Mouse (Mus musculus) adrenal gland, adult 2 months (tissue): Measurements from ENCODE around the gene Lrtm2. TPM values are rescaled to one million over a fixed set of nuclear protein-coding genes. Genes with fewer than 3 reads are reported as not detected.

Source experiments
- DNase-seq: peaks from one replicate; pipeline ENCODE4 v3.0.0; 2021
- polyA plus RNA-seq: library from polyadenylated mRNA; depleted of rRNA; stranded (reverse); fragments of >200 nt; gene quantifications from 2 replicates; pipeline ENCODE4 v1.2.3, GENCODE M21; 2012
- total RNA-seq, 2 experiments: library from RNA; stranded (reverse); gene quantifications; 2 replicates each; pipeline ENCODE4 v1.2.3; 2021

The Lrtm2 gene
- total and polyA plus RNA-seq, 3 experiments: 0.28 TPM; not detected in 2

- DNase-seq: no peak
Measured at GRCm38 (mm10) chr6:119336124-119336523, 5.6 kb upstream of the Lrtm2 start.

- no peak for DNase-seq
Measured at GRCm38 (mm10) chr6:119333831-119334230, 3.3 kb upstream of the Lrtm2 start.

GRCm38 (mm10) chr6:119333202-119333601 is 2.6 kb upstream of the Lrtm2 start:
- peak; percentile 76 for DNase-seq

- DNase-seq: no peak
Measured at GRCm38 (mm10) chr6:119332111-119332510, 1.5 kb upstream of the Lrtm2 start.

GRCm38 (mm10) chr6:119329936-119330335 is 630 bp downstream of the Lrtm2 start:
- no peak for DNase-seq

- DNase-seq: peak; percentile 24
Measured at GRCm38 (mm10) chr6:119329215-119329714, 1.3 kb downstream of the Lrtm2 start.

GRCm38 (mm10) chr6:119328521-119329115 is 1.9 kb downstream of the Lrtm2 start:
- no peak for DNase-seq

- DNase-seq: no peak
Measured at GRCm38 (mm10) chr6:119326541-119326940, 4.0 kb downstream of the Lrtm2 start.

GRCm38 (mm10) chr6:119325978-119326377 is 4.6 kb downstream of the Lrtm2 start:
- DNase-seq: no peak

GRCm38 (mm10) chr6:119324776-119325175 is 5.8 kb downstream of the Lrtm2 start:
- no peak for DNase-seq

GRCm38 (mm10) chr6:119321752-119322151 is 8.8 kb downstream of the Lrtm2 start:
- no peak for DNase-seq

- DNase-seq: peak; percentile 31
Measured at GRCm38 (mm10) chr6:119320481-119320880, 10.1 kb downstream of the Lrtm2 start.

GRCm38 (mm10) chr6:119319358-119319757 is 11.2 kb downstream of the Lrtm2 start:
- DNase-seq: no peak

- no peak for DNase-seq
Measured at GRCm38 (mm10) chr6:119318732-119319131, 11.8 kb downstream of the Lrtm2 start.

GRCm38 (mm10) chr6:119314751-119315476 is 15.7 kb downstream of the Lrtm2 start:
- no peak for DNase-seq

- DNase-seq: no peak
Measured at GRCm38 (mm10) chr6:119313588-119314375, 16.8 kb downstream of the Lrtm2 start.

GRCm38 (mm10) chr6:119313096-119313495 is 17.5 kb downstream of the Lrtm2 start:
- DNase-seq: no peak

GRCm38 (mm10) chr6:119312381-119312780 is 18.2 kb downstream of the Lrtm2 start:
- DNase-seq: no peak

- DNase-seq: no peak
Measured at GRCm38 (mm10) chr6:119310176-119310575, 20.4 kb downstream of the Lrtm2 start.

GRCm38 (mm10) chr6:119307867-119308413 is 22.6 kb downstream of the Lrtm2 start:
- no peak for DNase-seq

GRCm38 (mm10) chr6:119303331-119303730 is 27.2 kb downstream of the Lrtm2 start:
- DNase-seq: no peak

- DNase-seq: no peak
Measured at GRCm38 (mm10) chr6:119301310-119301709, 29.3 kb downstream of the Lrtm2 start.
